Mouse (Mus musculus) G1E (cell line): ENCODE results near the gene Prf1. TPM values are rescaled to one million over a fixed set of nuclear protein-coding genes. Genes with fewer than 3 reads are reported as not detected.

Experiments used
- ATAC-seq: 2 replicates; pipeline ENCODE4 v1.8.0; 2016; ENCODE audit warnings: mild to moderate bottlenecking; ENCODE audit not compliant: insufficient number of reproducible peaks, poor library complexity, low FRiP score, severe bottlenecking; ENCODE audit errors: extremely low read depth
- DNase-seq: peaks from one replicate; pipeline ENCODE4 v3.0.0; 2012; ENCODE audit warnings: low spot score
- H3K27me3 ChIP-seq: 2 replicates; pipeline ENCODE4 v1.6.1; 2012; ENCODE audit warnings: mild to moderate bottlenecking, low read length, inconsistent platforms; ENCODE audit not compliant: insufficient read depth
- H3K36me3 ChIP-seq: replicated peaks from 2 replicates; pipeline ENCODE3; 2012; ENCODE audit warnings: mild to moderate bottlenecking, inconsistent platforms
- H3K4me1 ChIP-seq: 2 replicates; pipeline ENCODE4 v1.6.1; 2012; ENCODE audit warnings: low read depth, low read length, inconsistent platforms, mixed read lengths; ENCODE audit not compliant: insufficient read depth
- H3K4me3 ChIP-seq: 2 replicates; pipeline ENCODE4 v1.5.1; 2012; ENCODE audit warnings: low read depth, mild to moderate bottlenecking, inconsistent platforms, low read length, moderate library complexity, mixed read lengths
- H3K9me3 ChIP-seq: replicated peaks from 2 replicates; pipeline ENCODE4 v1.6.1; 2012; ENCODE audit warnings: inconsistent platforms
- CTCF ChIP-seq: IDR thresholded peaks from 2 replicates; pipeline ENCODE4 v1.5.1; 2012; ENCODE audit warnings: low read depth, low read length, inconsistent platforms, mixed read lengths
- GATA1 ChIP-seq: IDR thresholded peaks from 2 replicates; pipeline ENCODE4 v1.6.1; 2012; ENCODE audit warnings: borderline replicate concordance, low read length, inconsistent platforms, mixed read lengths
- GATA2 ChIP-seq: IDR thresholded peaks from 2 replicates; pipeline ENCODE4 v1.6.1; 2012; ENCODE audit warnings: low read depth, low read length, inconsistent platforms, borderline replicate concordance
- POLR2AphosphoS5 ChIP-seq: IDR thresholded peaks from 2 replicates; pipeline ENCODE4 v1.6.1; 2012; ENCODE audit warnings: low read depth, low read length, inconsistent platforms; ENCODE audit not compliant: insufficient replicate concordance
- TAL1 ChIP-seq: conservative IDR thresholded peaks from 2 replicates; pipeline ENCODE4 v1.6.1; 2012; ENCODE audit warnings: low read depth, low read length, inconsistent platforms, mixed read lengths
- polyA plus RNA-seq: library from polyadenylated mRNA; stranded (reverse); fragments of >175 nt; gene quantifications from 2 replicates; pipeline ENCODE4 v1.2.3, GENCODE M21; 2012
- total RNA-seq, 2 experiments: library from RNA; stranded (forward) in 1 of 2; stranded (reverse) in 1 of 2; fragments of 200-1000 nt in 1 of 2; fragments of >200 nt in 1 of 2; fragmentation: Nextera tagmentation in 1 of 2; gene quantifications; 2 replicates each; pipeline ENCODE4 v1.2.3; 2014 to 2017

The Prf1 gene
- total and polyA plus RNA-seq, 3 experiments, result 0.05 TPM; not detected in 2

DNA sequence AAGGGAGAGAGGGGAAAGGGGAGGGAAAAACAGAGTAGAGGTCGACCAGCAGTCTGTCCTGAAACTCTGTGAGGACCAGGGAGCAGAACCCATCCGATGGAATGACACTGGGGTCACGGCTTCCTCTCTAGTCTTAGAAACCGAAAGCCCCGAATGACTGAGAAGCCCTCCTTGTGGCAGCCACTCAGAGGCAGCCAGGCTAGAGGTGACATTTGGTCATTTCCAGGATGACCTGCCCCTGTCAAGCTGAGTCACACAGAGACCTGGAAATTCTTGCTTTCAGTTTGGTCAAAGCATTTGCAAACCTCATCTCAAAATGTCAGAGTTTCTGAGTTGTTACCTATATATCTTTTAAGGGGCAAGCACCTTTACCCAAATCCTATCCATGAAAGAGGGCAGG, 16.5 kb upstream of the Prf1 start:
- H3K36me3 ChIP-seq, result no peaks in the 10 kb centered on the region
- no peaks in the 10 kb centered on the region for H3K4me1 ChIP-seq
- ATAC-seq (no peak), DNase-seq (no peak)
- TF ChIP-seq GATA2, result no peak
- TF ChIP-seq POLR2AphosphoS5, result no peak
- TF ChIP-seq TAL1, result no peak
- TF ChIP-seq CTCF, result no peak
- no peak for TF ChIP-seq GATA1
- H3K4me3 ChIP-seq, result no peak overlapping the region
- peaks cover 9% of the 10 kb centered on the region for H3K9me3 ChIP-seq
- no peaks in the 10 kb centered on the region for H3K27me3 ChIP-seq

DNA sequence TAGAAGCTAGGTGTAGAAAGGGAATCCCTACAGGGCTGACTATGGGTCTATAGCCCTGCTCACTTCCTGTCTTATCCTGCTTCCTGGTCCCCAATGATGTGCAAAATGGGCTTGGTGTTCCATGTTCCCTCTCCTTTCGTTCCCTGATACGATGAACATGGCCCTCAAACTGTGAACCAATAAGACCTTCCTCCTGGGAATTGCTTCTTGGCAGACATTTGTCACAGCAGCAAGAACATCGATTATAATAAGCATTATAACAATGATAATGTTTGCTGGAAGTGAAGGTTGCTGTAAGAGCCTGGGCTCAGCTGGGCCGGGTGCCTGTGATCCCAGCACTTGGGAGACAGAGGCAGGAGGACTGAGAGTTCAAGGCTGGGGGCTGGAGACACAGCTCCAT, 13.3 kb upstream of the Prf1 start:
- ATAC-seq (no peak), DNase-seq (no peak)
- TF ChIP-seq GATA1 (no peak), GATA2 (no peak), CTCF (no peak), POLR2AphosphoS5 (no peak), TAL1 (no peak)
- H3K4me3 ChIP-seq, result no peak overlapping the region
- no peaks in the 10 kb centered on the region for H3K4me1 ChIP-seq
- peaks cover 6% of the 10 kb centered on the region for H3K9me3 ChIP-seq
- H3K36me3 ChIP-seq, result no peaks in the 10 kb centered on the region
- no peaks in the 10 kb centered on the region for H3K27me3 ChIP-seq

DNA sequence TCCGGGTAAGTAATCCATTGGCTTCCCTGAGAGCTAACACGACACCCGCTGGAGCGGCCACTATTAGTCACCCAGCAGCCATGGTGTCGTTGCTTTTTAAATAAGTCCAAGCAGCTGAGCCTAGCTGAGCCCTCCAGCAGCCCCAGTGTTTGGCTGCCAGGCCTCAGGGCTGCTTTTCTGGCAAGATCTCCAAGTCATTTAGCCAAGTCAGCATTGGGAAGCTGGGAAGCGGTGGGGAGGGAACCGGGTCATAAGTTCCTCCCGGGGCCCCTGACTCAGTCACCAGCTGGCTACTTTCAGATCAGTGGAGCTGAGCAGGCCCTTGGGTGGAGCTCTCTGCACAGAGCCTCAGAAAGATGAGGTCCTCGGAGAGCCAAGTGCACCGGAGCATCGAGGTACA, 12.4 kb upstream of the Prf1 start:
- Histone ChIP-seq H3K4me1 (no peaks in the 10 kb centered on the region), H3K36me3 (no peaks in the 10 kb centered on the region), H3K27me3 (no peaks in the 10 kb centered on the region), H3K9me3 (peaks cover 6% of the 10 kb centered on the region), H3K4me3 (no peak overlapping the region)
- DNase-seq, result no peak
- no peak for TF ChIP-seq TAL1
- no peak for TF ChIP-seq POLR2AphosphoS5
- TF ChIP-seq CTCF, result no peak
- TF ChIP-seq GATA2, result no peak
- no peak for TF ChIP-seq GATA1
- no peak for ATAC-seq

GRCm38 (mm10) chr10:61286246-61286645, 11.4 kb upstream of the Prf1 start:
- ATAC-seq (no peak), DNase-seq (no peak)
- H3K9me3 ChIP-seq, result peaks cover 6% of the 10 kb centered on the region
- H3K4me1 ChIP-seq, result no peaks in the 10 kb centered on the region
- H3K4me3 ChIP-seq, result no peak overlapping the region
- no peaks in the 10 kb centered on the region for H3K27me3 ChIP-seq
- no peak for TF ChIP-seq GATA2
- TF ChIP-seq POLR2AphosphoS5, result no peak
- no peak for TF ChIP-seq GATA1
- TF ChIP-seq TAL1, result no peak
- TF ChIP-seq CTCF, result no peak
- H3K36me3 ChIP-seq, result no peaks in the 10 kb centered on the region

- DNase-seq (no peak), ATAC-seq (no peak)
- TF ChIP-seq POLR2AphosphoS5, result no peak
- no peak for TF ChIP-seq TAL1
- TF ChIP-seq GATA2, result no peak
- no peak for TF ChIP-seq CTCF
- no peak for TF ChIP-seq GATA1
- Histone ChIP-seq H3K4me3 (no peak overlapping the region), H3K27me3 (no peaks in the 10 kb centered on the region), H3K9me3 (peaks cover 3% of the 10 kb centered on the region), H3K36me3 (no peaks in the 10 kb centered on the region), H3K4me1 (no peaks in the 10 kb centered on the region)
Observed at GRCm38 (mm10) chr10:61290016-61290415, 7.6 kb upstream of the Prf1 start.

GRCm38 (mm10) chr10:61290479-61290878, 7.2 kb upstream of the Prf1 start:
- DNase-seq, result no peak
- TF ChIP-seq GATA1, result no peak
- TF ChIP-seq GATA2, result no peak
- no peak for TF ChIP-seq POLR2AphosphoS5
- no peak for TF ChIP-seq TAL1
- no peak for TF ChIP-seq CTCF
- no peaks in the 10 kb centered on the region for H3K27me3 ChIP-seq

GRCm38 (mm10) chr10:61294242-61294641, 3.4 kb upstream of the Prf1 start:
- Histone ChIP-seq H3K27me3 (no peaks in the 10 kb centered on the region), H3K36me3 (no peaks in the 10 kb centered on the region), H3K4me1 (no peaks in the 10 kb centered on the region), H3K9me3 (peaks cover 10% of the 10 kb centered on the region), H3K4me3 (no peak overlapping the region)
- DNase-seq (no peak), ATAC-seq (no peak)
- TF ChIP-seq POLR2AphosphoS5 (no peak), CTCF (no peak), TAL1 (no peak), GATA1 (no peak), GATA2 (no peak)

More at GRCm38 (mm10) chr10:61290479-61290878, 7.2 kb upstream of the Prf1 start:
- H3K36me3 ChIP-seq, result no peaks in the 10 kb centered on the region
- H3K4me3 ChIP-seq, result no peak overlapping the region
- H3K9me3 ChIP-seq, result 0 out of 2 replicates have a peak, but pooled peaks cover 2% of the 10 kb centered on the region
- H3K4me1 ChIP-seq, result no peaks in the 10 kb centered on the region
- ATAC-seq, result no peak
